Mouse (Mus musculus) liver, embryonic 11.5 days (tissue): ENCODE data around the gene Pitpna. TPM values are rescaled to one million over a fixed set of nuclear protein-coding genes. Genes with fewer than 3 reads are reported as not detected.

Experiments used
- ATAC-seq: fragments of 200-750 bp; cut with Nextera tagmentation; replicated peaks from 2 replicates; pipeline ENCODE4 v1.8.0; 2017; ENCODE audit warnings: moderate number of reproducible peaks, mild to moderate bottlenecking, moderate TSS enrichment, moderate library complexity; ENCODE audit not compliant: low FRiP score
- DNase-seq: peaks from one replicate; pipeline ENCODE4 v3.0.0-alpha.2; 2017; ENCODE audit warnings: low spot score
- H3K27ac ChIP-seq: fragments of 300-500 bp; sonication (generic); 2 replicates; pipeline ENCODE4 v1.5.1; 2014; ENCODE audit warnings: mild to moderate bottlenecking, low read depth, low read length, control low read depth
- H3K27me3 ChIP-seq: fragments of 300-500 bp; sonication (generic); replicated peaks from 2 replicates; pipeline ENCODE4 v1.6.1; 2014; ENCODE audit warnings: low read length, mixed read lengths; ENCODE audit not compliant: control insufficient read depth, insufficient read depth
- H3K36me3 ChIP-seq: fragments of 300-500 bp; sonication (generic); 2 replicates; pipeline ENCODE4 v1.6.1; 2014; ENCODE audit warnings: mild to moderate bottlenecking, low read length, moderate library complexity, mixed read lengths; ENCODE audit not compliant: control insufficient read depth, insufficient read depth
- H3K4me1 ChIP-seq: fragments of 300-500 bp; sonication (generic); replicated peaks from 2 replicates; pipeline ENCODE4 v1.6.1; 2014; ENCODE audit warnings: low read length, mixed read lengths; ENCODE audit not compliant: control insufficient read depth, insufficient read depth
- H3K4me2 ChIP-seq: fragments of 300-500 bp; sonication (generic); 2 replicates; pipeline ENCODE4 v1.6.1; 2014; ENCODE audit warnings: mild to moderate bottlenecking, control low read depth, moderate library complexity
- H3K4me3 ChIP-seq: fragments of 300-500 bp; sonication (generic); 2 replicates; pipeline ENCODE4 v1.5.1; 2014; ENCODE audit warnings: low read depth, low read length, control low read depth
- H3K9ac ChIP-seq: fragments of 300-500 bp; sonication (generic); 2 replicates; pipeline ENCODE4 v1.6.1; 2014; ENCODE audit warnings: low read depth, low read length, control low read depth
- H3K9me3 ChIP-seq: fragments of 300-500 bp; sonication (generic); 2 replicates; pipeline ENCODE4 v1.6.1; 2016; ENCODE audit warnings: low read length, inconsistent platforms, mixed read lengths; ENCODE audit not compliant: control insufficient read depth
- WGBS: fragments of 180-500 bp; shearing (Covaris S2); extraction: QIAGEN DNeasy Blood & Tissue Kit; methylation state at CpG from one replicate; pipeline ENCODE4 v1.1.7; 2014; 5-methylcytosine and 5-hydroxymethylcytosine counted together
- polyA plus RNA-seq: library from polyadenylated mRNA; unstranded; fragments of >200 nt; fragmentation: Nextera tagmentation; extraction: Ambion mirVana; gene quantifications from 2 replicates; pipeline ENCODE4 v1.2.1, GENCODE M21; 2014

Pitpna gene
- polyA plus RNA-seq, 1 experiment from 2014 or later = 63.2 TPM

- 81% methylated on average over 5 of the region's 5 CpGs for WGBS
- no peak for DNase-seq
- Histone ChIP-seq H3K27me3 (no peaks in the 10 kb centered on the region), H3K9me3 (no peaks in the 10 kb centered on the region), H3K4me2 (no peak overlapping the region), H3K4me3 (no peak overlapping the region), H3K36me3 (no peaks in the 10 kb centered on the region), H3K27ac (no peak overlapping the region), H3K9ac (no peak overlapping the region), H3K4me1 (no peaks in the 10 kb centered on the region)
- ATAC-seq = no peak
Measured at GRCm38 (mm10) chr11:75578609-75579008, 9.3 kb upstream of the Pitpna start.

GRCm38 (mm10) chr11:75581495-75582149, 6.3 kb upstream of the Pitpna start:
- Histone ChIP-seq H3K9ac (no peak overlapping the region), H3K27me3 (no peaks in the 10 kb centered on the region), H3K4me3 (no peak overlapping the region), H3K27ac (no peak overlapping the region), H3K4me2 (no peak overlapping the region), H3K9me3 (no peaks in the 10 kb centered on the region), H3K4me1 (no peaks in the 10 kb centered on the region), H3K36me3 (no peaks in the 10 kb centered on the region)
- 93% methylated on average over 7 of the region's 7 CpGs for WGBS
- DNase-seq (no peak), ATAC-seq (no peak)

GRCm38 (mm10) chr11:75583521-75583920, 4.4 kb upstream of the Pitpna start:
- Histone ChIP-seq H3K4me3 (no peak overlapping the region), H3K36me3 (no peaks in the 10 kb centered on the region), H3K4me1 (peaks cover under 1% of the 10 kb centered on the region; the same call in 1 of the 2 replicates), H3K27me3 (no peaks in the 10 kb centered on the region), H3K9ac (no peak overlapping the region), H3K4me2 (no peak overlapping the region), H3K27ac (no peak overlapping the region), H3K9me3 (no peaks in the 10 kb centered on the region)
- ATAC-seq = no peak
- WGBS = 65% methylated on average over 2 of the region's 2 CpGs
- no peak for DNase-seq

- WGBS = 54% methylated on average over 4 of the region's 4 CpGs
- Histone ChIP-seq H3K9me3 (no peaks in the 10 kb centered on the region), H3K36me3 (no peaks in the 10 kb centered on the region), H3K27me3 (no peaks in the 10 kb centered on the region), H3K9ac (no peak overlapping the region), H3K4me3 (no peak overlapping the region), H3K4me2 (no peak overlapping the region), H3K27ac (no peak overlapping the region), H3K4me1 (peaks cover 10% of the 10 kb centered on the region)
- DNase-seq (no peak), ATAC-seq (no peak)
Measured at GRCm38 (mm10) chr11:75585061-75585460, 2.8 kb upstream of the Pitpna start.

GRCm38 (mm10) chr11:75585978-75586377, 1.9 kb upstream of the Pitpna start:
- no peak overlapping the region for H3K4me3 ChIP-seq
- H3K9me3 ChIP-seq = no peaks in the 10 kb centered on the region
- no peaks in the 10 kb centered on the region for H3K27me3 ChIP-seq
- peaks cover 10% of the 10 kb centered on the region for H3K4me1 ChIP-seq
- DNase-seq (no peak), ATAC-seq (no peak)
- H3K9ac ChIP-seq = no peak overlapping the region
- H3K36me3 ChIP-seq = no peaks in the 10 kb centered on the region
- no peak overlapping the region for H3K27ac ChIP-seq
- no peak overlapping the region for H3K4me2 ChIP-seq
- 72% methylated on average over 5 of the region's 5 CpGs for WGBS

GRCm38 (mm10) chr11:75586963-75587362, 934 bp upstream of the Pitpna start:
- WGBS = 81% methylated on average over 5 of the region's 5 CpGs
- peaks cover 13% of the 10 kb centered on the region for H3K4me1 ChIP-seq
- ATAC-seq (no peak), DNase-seq (no peak)
- H3K36me3 ChIP-seq = peaks cover 2% of the 10 kb centered on the region; the same call in 1 of the 2 replicates
- H3K27ac ChIP-seq = no peak overlapping the region
- H3K9me3 ChIP-seq = no peaks in the 10 kb centered on the region
- no peak overlapping the region for H3K9ac ChIP-seq
- no peaks in the 10 kb centered on the region for H3K27me3 ChIP-seq
- H3K4me2 ChIP-seq = no peak overlapping the region
- H3K4me3 ChIP-seq = no peak overlapping the region

GRCm38 (mm10) chr11:75588285-75588941, 516 bp downstream of the Pitpna start:
- peak overlapping the region; percentile 96 for H3K4me2 ChIP-seq
- H3K36me3 ChIP-seq = peaks cover 16% of the 10 kb centered on the region
- peak overlapping the region; percentile 90 for H3K4me3 ChIP-seq
- ATAC-seq (peak; percentile 70), DNase-seq (peak; percentile 39)
- H3K27me3 ChIP-seq = no peaks in the 10 kb centered on the region
- WGBS = under 1% methylated on average over 37 of the region's 37 CpGs
- H3K27ac ChIP-seq = peak overlapping the region; percentile 78
- peak overlapping the region; percentile 85 for H3K9ac ChIP-seq
- H3K9me3 ChIP-seq = no peaks in the 10 kb centered on the region
- peaks cover 13% of the 10 kb centered on the region for H3K4me1 ChIP-seq

- Histone ChIP-seq H3K9ac (no peak overlapping the region), H3K4me3 (no peak overlapping the region), H3K36me3 (peaks cover 19% of the 10 kb centered on the region), H3K27ac (no peak overlapping the region; the same call in 1 of the 2 replicates), H3K4me1 (peaks cover 17% of the 10 kb centered on the region), H3K4me2 (peak overlapping the region; percentile 31), H3K27me3 (no peaks in the 10 kb centered on the region), H3K9me3 (no peaks in the 10 kb centered on the region)
- DNase-seq = no peak
- WGBS = 61% methylated on average over 5 of the region's 5 CpGs
- no peak for ATAC-seq
Measured at GRCm38 (mm10) chr11:75592612-75593011, 4.7 kb downstream of the Pitpna start.

GRCm38 (mm10) chr11:75594431-75594830, 6.5 kb downstream of the Pitpna start:
- DNase-seq (no peak), ATAC-seq (no peak)
- peaks cover 7% of the 10 kb centered on the region; the same call in 1 of the 2 replicates for H3K4me1 ChIP-seq
- H3K27me3 ChIP-seq = no peaks in the 10 kb centered on the region
- peaks cover 28% of the 10 kb centered on the region for H3K36me3 ChIP-seq
- no peak overlapping the region for H3K4me3 ChIP-seq
- H3K9ac ChIP-seq = no peak overlapping the region
- 78% methylated on average over 9 of the region's 9 CpGs for WGBS
- H3K27ac ChIP-seq = no peak overlapping the region
- no peaks in the 10 kb centered on the region for H3K9me3 ChIP-seq
- H3K4me2 ChIP-seq = no peak overlapping the region
